Mouse (Mus musculus) cerebellum, adult 2 months (tissue): ENCODE measurements at regions not wholly inside any gene's neighbourhood (a gene's known extent, or its start where the extent isn't known, plus 50 kb on each side); places are given as distances from the start of the nearest gene placed in this dataset.

ENCODE experiments used
- CTCF ChIP-seq: fragments of 200-500 bp; IDR thresholded peaks from 2 replicates; pipeline ENCODE4 v1.5.1; 2011; ENCODE audit warnings: low read depth, mild to moderate bottlenecking, control low read depth, low read length, moderate library complexity, borderline replicate concordance; ENCODE audit not compliant: insufficient read depth
- POLR2A ChIP-seq: fragments of 200-500 bp; IDR thresholded peaks from 2 replicates; pipeline ENCODE4 v1.6.1; 2011; ENCODE audit warnings: low read length, control low read depth, borderline replicate concordance; ENCODE audit not compliant: insufficient read depth

DNA sequence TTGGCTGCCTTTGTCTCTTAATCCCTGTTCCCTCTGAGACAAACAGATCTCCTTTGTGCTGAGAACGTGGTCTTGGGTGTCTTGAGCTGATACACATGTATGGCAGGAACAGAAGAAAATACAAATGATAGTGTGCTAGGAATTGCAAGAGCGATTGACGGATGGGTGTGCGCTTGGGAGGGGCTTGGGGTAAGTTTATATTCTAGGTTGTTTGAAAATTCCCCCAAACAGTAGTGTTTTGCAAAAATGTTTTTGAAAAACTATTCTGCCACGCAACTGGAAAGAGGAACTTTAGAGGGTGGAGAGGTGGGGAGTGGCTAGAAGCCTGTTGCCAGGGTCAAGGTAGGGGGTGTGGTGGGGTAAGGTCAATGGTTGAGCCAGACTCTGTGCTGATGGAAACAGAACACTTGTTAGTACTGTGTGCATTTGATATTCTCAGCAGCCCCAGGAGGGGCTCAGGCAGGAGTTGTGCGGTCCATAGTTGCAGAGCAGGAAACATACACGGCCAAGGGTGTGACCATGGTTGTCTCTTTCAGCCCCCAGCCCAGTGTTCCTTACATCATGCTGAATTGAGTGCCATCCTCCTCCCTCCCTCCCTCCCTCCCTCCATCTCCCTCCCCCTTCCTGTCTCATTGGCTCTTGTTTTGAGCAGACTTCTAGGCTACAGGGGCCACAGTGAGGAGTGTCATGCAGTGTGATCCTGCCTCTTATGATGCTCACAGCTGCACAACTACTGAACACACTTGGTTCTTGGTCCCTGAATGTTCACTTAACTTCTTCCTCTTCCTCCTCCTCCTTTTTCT lies 88.2 kb downstream of the Prl2c3 start:
- no peak for TF ChIP-seq CTCF
- no peak for TF ChIP-seq POLR2A
